Mouse (Mus musculus): ENCODE measurements around the gene Gm17581. TPM values are rescaled to one million over a fixed set of nuclear protein-coding genes. Genes with fewer than 3 reads are reported as not detected.

The Gm17581 gene
- polyA plus RNA-seq, 1 experiment from 2014 or later: not detected

Other genes starting within 250 kb of the Gm17581 start
- 20.2 and 20.7 TPM in 2 replicates for gene Acss2, start 217.9 kb downstream of the Gm17581 start, polyA plus RNA-seq (2015; fragmentation: Nextera tagmentation; extraction: Ambion mirVana)
- gene Ggt7, start 217.6 kb downstream of the Gm17581 start, polyA plus RNA-seq (2015; fragmentation: Nextera tagmentation; extraction: Ambion mirVana): 4.6 TPM in 2 replicates
- gene Gss, start 143.1 kb downstream of the Gm17581 start, polyA plus RNA-seq (2015; fragmentation: Nextera tagmentation; extraction: Ambion mirVana): 89.4 and 100 TPM in 2 replicates
- 0.72 and 1.2 TPM in 2 replicates for gene Myh7b, start 124.7 kb downstream of the Gm17581 start, polyA plus RNA-seq (2015; fragmentation: Nextera tagmentation; extraction: Ambion mirVana)
- gene Trpc4ap, start 43.5 kb downstream of the Gm17581 start, polyA plus RNA-seq (2015; fragmentation: Nextera tagmentation; extraction: Ambion mirVana): 113 TPM in 2 replicates
- gene Edem2, start 6.4 kb downstream of the Gm17581 start, polyA plus RNA-seq (2015; fragmentation: Nextera tagmentation; extraction: Ambion mirVana): 60.5 and 92.0 TPM in 2 replicates
- gene Procr, start 15.3 kb upstream of the Gm17581 start, polyA plus RNA-seq (2015; fragmentation: Nextera tagmentation; extraction: Ambion mirVana): 20.2 and 20.4 TPM in 2 replicates
- gene Mmp24, start 39.5 kb upstream of the Gm17581 start, polyA plus RNA-seq (2015; fragmentation: Nextera tagmentation; extraction: Ambion mirVana): 0.24 and 0.37 TPM in 2 replicates
- 22.0 and 24.1 TPM in 2 replicates for gene BC029722, start 83.6 kb upstream of the Gm17581 start, polyA plus RNA-seq (2015; fragmentation: Nextera tagmentation; extraction: Ambion mirVana)
- 263 and 265 TPM in 2 replicates for gene Eif6, start 91.1 kb upstream of the Gm17581 start, polyA plus RNA-seq (2015; fragmentation: Nextera tagmentation; extraction: Ambion mirVana)
- gene Fam83c, start 99.0 kb upstream of the Gm17581 start, polyA plus RNA-seq (2015; fragmentation: Nextera tagmentation; extraction: Ambion mirVana): 0.30 and 0.53 TPM in 2 replicates
- 83.7 and 88.7 TPM in 2 replicates for gene Uqcc1, start 194.4 kb upstream of the Gm17581 start, polyA plus RNA-seq (2015; fragmentation: Nextera tagmentation; extraction: Ambion mirVana)
- not detected in 2 replicates for gene Gm15557, start 204.9 kb upstream of the Gm17581 start, polyA plus RNA-seq (2015; fragmentation: Nextera tagmentation; extraction: Ambion mirVana)
- gene Gdf5, start 209.5 kb upstream of the Gm17581 start, polyA plus RNA-seq (2015; fragmentation: Nextera tagmentation; extraction: Ambion mirVana): 1.2 TPM in 2 replicates
- 17.0 and 18.1 TPM in 2 replicates for gene Cep250, start 220.6 kb upstream of the Gm17581 start, polyA plus RNA-seq (2015; fragmentation: Nextera tagmentation; extraction: Ambion mirVana)